Mouse (Mus musculus) hindbrain, embryonic 10.5 days (tissue): ENCODE measurements around the gene Mrgprb4. TPM values are rescaled to one million over a fixed set of nuclear protein-coding genes. Genes with fewer than 3 reads are reported as not detected.

ENCODE experiments used
- DNase-seq: peaks from one replicate; pipeline ENCODE4 v3.0.0-alpha.2; 2017; ENCODE audit warnings: low spot score
- H3K27ac ChIP-seq: fragments of 300-500 bp; sonication (generic); 2 replicates; pipeline ENCODE4 v1.5.1; 2016; ENCODE audit warnings: mild to moderate bottlenecking, moderate library complexity
- H3K27me3 ChIP-seq: fragments of 300-500 bp; sonication (generic); 2 replicates; pipeline ENCODE4 v1.6.1; 2016; ENCODE audit warnings: mild to moderate bottlenecking; ENCODE audit not compliant: poor library complexity, insufficient read depth, severe bottlenecking
- H3K36me3 ChIP-seq: fragments of 300-500 bp; sonication (generic); 2 replicates; pipeline ENCODE4 v1.6.1; 2016; ENCODE audit warnings: mild to moderate bottlenecking, moderate library complexity
- H3K4me1 ChIP-seq: fragments of 300-500 bp; sonication (generic); replicated peaks from 2 replicates; pipeline ENCODE4 v1.6.1; 2016; ENCODE audit warnings: mild to moderate bottlenecking
- H3K4me3 ChIP-seq: fragments of 300-500 bp; sonication (generic); 2 replicates; pipeline ENCODE4 v1.5.1; 2016; ENCODE audit warnings: mild to moderate bottlenecking, moderate library complexity
- H3K9me3 ChIP-seq: fragments of 300-500 bp; sonication (generic); 2 replicates; pipeline ENCODE4 v1.6.1; 2016; ENCODE audit warnings: mild to moderate bottlenecking, moderate library complexity
- WGBS: fragments of 180-500 bp; shearing (Covaris S2); methylation state at CpG from one replicate; pipeline ENCODE4 v1.1.7; 2016; 5-methylcytosine and 5-hydroxymethylcytosine counted together
- polyA plus RNA-seq: library from polyadenylated mRNA; unstranded; fragments of >200 nt; fragmentation: Nextera tagmentation; extraction: Ambion mirVana; gene quantifications from 2 replicates; pipeline ENCODE4 v1.2.1, GENCODE M21; 2016

Mrgprb4 gene
- not detected in 2 replicates for polyA plus RNA-seq

DNA sequence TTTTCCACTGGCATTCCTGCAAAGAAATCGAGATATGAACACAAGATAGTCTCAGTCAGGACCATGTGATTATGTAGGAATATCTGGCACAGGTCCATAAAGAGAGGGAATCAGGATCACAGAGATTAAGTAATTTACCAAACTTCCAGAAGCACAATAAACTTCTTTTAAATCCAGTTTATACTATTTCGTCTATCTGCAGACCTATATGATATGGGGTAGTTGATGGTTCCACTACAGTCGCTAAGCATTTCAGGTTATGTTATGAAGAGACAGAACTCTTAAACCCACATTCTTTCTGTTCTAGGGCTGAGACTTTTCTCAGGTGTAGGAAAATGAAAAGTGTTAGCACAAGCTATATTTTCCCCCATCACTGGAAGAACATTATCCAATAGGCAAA lies at the start of gene Mrgprb4:
Mrgprb4 (minus strand) TSS at position 101 of the 400 bp plus-strand sequence.
- DNase-seq = no peak
- 87% methylated on average over 3 of the region's 3 CpGs for WGBS
- Histone ChIP-seq H3K27me3 (no peaks in the 10 kb centered on the region), H3K36me3 (no peaks in the 10 kb centered on the region), H3K9me3 (peaks cover 35% of the 10 kb centered on the region), H3K4me1 (no peaks in the 10 kb centered on the region), H3K27ac (no peak within 1 kb of the TSS), H3K4me3 (no peak within 1 kb of the TSS)

DNA sequence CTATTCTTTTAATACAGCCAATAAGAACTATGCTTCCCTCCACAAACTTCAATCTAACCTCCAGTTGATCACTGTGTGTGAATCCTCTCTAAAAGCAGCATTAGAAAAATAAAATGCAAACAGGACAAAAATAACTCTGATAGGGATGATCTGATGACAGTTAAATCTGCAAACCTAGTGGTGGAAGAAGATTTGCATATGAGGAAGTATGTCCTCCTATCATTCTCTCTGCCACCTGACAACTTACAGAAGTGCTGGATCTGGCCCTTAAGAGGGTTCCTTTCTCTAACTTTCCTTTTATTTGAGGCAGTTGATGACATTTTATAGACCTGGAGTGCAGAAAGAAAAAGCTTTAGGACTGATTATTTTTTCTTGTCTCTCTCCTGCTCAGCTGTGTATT lies 27.0 kb upstream of the Mrgprb4 start:
- Histone ChIP-seq H3K9me3 (peaks cover 44% of the 10 kb centered on the region), H3K4me1 (no peaks in the 10 kb centered on the region), H3K4me3 (no peak overlapping the region), H3K36me3 (no peaks in the 10 kb centered on the region), H3K27me3 (no peaks in the 10 kb centered on the region), H3K27ac (no peak overlapping the region)
- no peak for DNase-seq

DNA sequence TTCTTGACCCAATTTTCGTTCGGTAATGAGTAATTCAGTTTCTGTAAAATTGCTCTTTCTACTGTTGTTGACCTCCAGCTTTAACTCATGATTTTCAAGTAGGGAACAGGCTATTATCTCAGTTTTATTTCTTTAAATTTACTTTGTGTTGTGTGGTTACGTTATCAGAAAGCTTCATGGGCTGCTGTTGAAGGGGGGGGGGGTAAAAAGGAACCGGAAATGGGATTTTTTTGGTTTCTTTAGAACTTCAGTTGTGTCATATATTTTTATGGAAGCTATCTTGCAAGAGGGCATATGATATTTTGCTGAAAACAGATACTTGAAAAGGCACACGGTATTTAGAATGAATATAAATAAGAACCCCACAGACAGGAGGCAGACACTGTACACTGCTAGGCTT lies 26.0 kb upstream of the Mrgprb4 start:
- no peak for DNase-seq

DNA sequence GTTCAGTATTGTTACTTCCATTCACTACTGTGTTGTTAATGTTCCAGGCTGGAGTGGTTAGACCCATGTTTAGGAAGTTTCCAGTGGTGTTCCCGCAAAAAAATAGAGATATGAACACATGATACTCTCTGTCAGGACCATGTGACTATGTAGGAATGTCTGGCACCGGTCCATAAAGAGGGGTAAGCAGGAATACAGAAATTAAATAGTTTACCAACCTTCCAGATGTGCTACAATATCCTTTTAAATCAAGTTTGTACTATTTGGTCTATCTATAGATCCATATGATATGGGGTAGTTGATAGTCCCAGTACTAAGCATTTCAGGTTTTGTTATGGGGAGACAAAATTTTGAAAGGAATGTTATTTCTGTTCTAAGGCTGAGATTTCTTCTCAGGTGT lies 30.2 kb downstream of the Mrgprb4 start, which contains the start of gene Mrgprb5:
Mrgprb5 (minus strand) TSS at position 101 of the 400 bp plus-strand sequence.
- no peak within 1 kb of the TSS for H3K27ac ChIP-seq
- no peaks in the 10 kb centered on the region for H3K27me3 ChIP-seq
- DNase-seq = no peak
- no peaks in the 10 kb centered on the region for H3K4me1 ChIP-seq
- H3K4me3 ChIP-seq = no peak within 1 kb of the TSS
- no peaks in the 10 kb centered on the region for H3K36me3 ChIP-seq
- 82% methylated on average over 2 of the region's 2 CpGs for WGBS
- no peaks in the 10 kb centered on the region for H3K9me3 ChIP-seq

More for the DNA sequence above, 26.0 kb upstream of the Mrgprb4 start:
- no peaks in the 10 kb centered on the region for H3K4me1 ChIP-seq
- no peaks in the 10 kb centered on the region for H3K36me3 ChIP-seq
- H3K27ac ChIP-seq = no peak overlapping the region
- WGBS = 79% methylated on average over 5 of the region's 5 CpGs
- H3K4me3 ChIP-seq = no peak overlapping the region
- H3K9me3 ChIP-seq = peaks cover 42% of the 10 kb centered on the region
- H3K27me3 ChIP-seq = no peaks in the 10 kb centered on the region

DNA sequence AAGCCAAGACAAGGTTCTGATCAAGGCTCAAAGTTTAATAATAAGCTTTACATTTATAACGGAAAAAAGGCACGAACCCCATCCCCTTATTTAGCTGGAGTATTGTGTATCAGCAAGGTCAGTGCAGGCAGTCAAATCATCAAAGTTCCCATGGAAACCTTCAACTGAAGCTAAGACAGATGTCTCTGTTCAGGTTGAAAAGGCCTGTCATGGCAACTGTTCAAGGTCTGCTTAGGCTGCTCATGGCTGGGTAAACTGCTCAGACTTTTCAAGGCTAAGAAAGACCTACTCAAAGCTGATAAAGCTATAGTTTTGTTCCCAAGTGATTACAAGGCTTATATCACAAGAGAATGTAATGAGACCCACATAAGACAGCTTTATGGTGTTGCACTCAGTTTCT lies 31.6 kb downstream of the Mrgprb4 start:
- no peak overlapping the region for H3K27ac ChIP-seq
- H3K4me3 ChIP-seq = no peak overlapping the region
- DNase-seq = no peak
- H3K27me3 ChIP-seq = no peaks in the 10 kb centered on the region
- no peaks in the 10 kb centered on the region for H3K36me3 ChIP-seq
- no peaks in the 10 kb centered on the region for H3K9me3 ChIP-seq
- WGBS = 83% methylated on average over 2 of the region's 2 CpGs
- no peaks in the 10 kb centered on the region for H3K4me1 ChIP-seq

Other genes with a start within 250 kb of the Mrgprb4 start
- gene Mrgpra4, start 217.2 kb downstream of the Mrgprb4 start, polyA plus RNA-seq = not detected in 2 replicates
- gene Mrgprx1, start 171.7 kb downstream of the Mrgprb4 start, polyA plus RNA-seq = not detected in 2 replicates
- gene Mrgprb5, start 30.3 kb downstream of the Mrgprb4 start, polyA plus RNA-seq = not detected in 2 replicates
- gene Mrgprb8, start 189.2 kb upstream of the Mrgprb4 start, polyA plus RNA-seq = not detected in 2 replicates